Mouse (Mus musculus): ENCODE measurements around the gene Sh3pxd2a. TPM values are rescaled to one million over a fixed set of nuclear protein-coding genes. Genes with fewer than 3 reads are reported as not detected.

Gene Sh3pxd2a
- polyA plus RNA-seq, 1 experiment = 150 TPM

- Histone ChIP-seq H3K4me3 (ENCODE audit: insufficient read depth, low read length) (no peak overlapping the region), H3K27ac (ENCODE audit: insufficient read depth, low read length) (peak overlapping the region; percentile 91)
- TF ChIP-seq CTCF (IDR thresholded peaks at IDR 0.05; ENCODE audit: borderline replicate concordance, insufficient read depth, low read length) = no peak
- no peak for TF ChIP-seq POLR2A (IDR thresholded peaks at IDR 0.05; ENCODE audit: low read depth, low read length)
Observed at GRCm38 (mm10) chr19:47459214-47459613, 5.0 kb downstream of the Sh3pxd2a start.

GRCm38 (mm10) chr19:47458504-47459161 lies 5.6 kb downstream of the Sh3pxd2a start:
- Histone ChIP-seq H3K4me1 (ENCODE audit: control insufficient read depth, insufficient read depth, low read length) (peaks cover 12% of the 10 kb centered on the region), H3K4me3 (ENCODE audit: insufficient read depth, low read length) (no peak overlapping the region), H3K27ac (ENCODE audit: insufficient read depth, low read length) (peak overlapping the region; percentile 80)
- no peak for TF ChIP-seq POLR2A (IDR thresholded peaks at IDR 0.05; ENCODE audit: low read depth, low read length)
- no peak for TF ChIP-seq CTCF (IDR thresholded peaks at IDR 0.05; ENCODE audit: borderline replicate concordance, insufficient read depth, low read length)

More at GRCm38 (mm10) chr19:47459214-47459613, 5.0 kb downstream of the Sh3pxd2a start:
- H3K4me1 ChIP-seq (ENCODE audit: control insufficient read depth, insufficient read depth, low read length) = peaks cover 12% of the 10 kb centered on the region

- Histone ChIP-seq H3K4me1 (ENCODE audit: control insufficient read depth, insufficient read depth, low read length) (peaks cover 12% of the 10 kb centered on the region), H3K4me3 (ENCODE audit: insufficient read depth, low read length) (no peak overlapping the region), H3K27ac (ENCODE audit: insufficient read depth, low read length) (peak overlapping the region; percentile 80)
- TF ChIP-seq CTCF (IDR thresholded peaks at IDR 0.05; ENCODE audit: borderline replicate concordance, insufficient read depth, low read length) (no peak), POLR2A (IDR thresholded peaks at IDR 0.05; ENCODE audit: low read depth, low read length) (no peak)
Observed at GRCm38 (mm10) chr19:47457711-47458503, 6.3 kb downstream of the Sh3pxd2a start.

- peaks cover 12% of the 10 kb centered on the region for H3K4me1 ChIP-seq (ENCODE audit: control insufficient read depth, insufficient read depth, low read length)
Observed at GRCm38 (mm10) chr19:47456021-47456420, 8.2 kb downstream of the Sh3pxd2a start.

GRCm38 (mm10) chr19:47455001-47455755 lies 9.0 kb downstream of the Sh3pxd2a start:
- Histone ChIP-seq H3K4me1 (ENCODE audit: control insufficient read depth, insufficient read depth, low read length) (peaks cover 12% of the 10 kb centered on the region), H3K4me3 (ENCODE audit: insufficient read depth, low read length) (no peak overlapping the region), H3K27ac (ENCODE audit: insufficient read depth, low read length) (no peak overlapping the region)
- no peak for TF ChIP-seq CTCF (IDR thresholded peaks at IDR 0.05; ENCODE audit: borderline replicate concordance, insufficient read depth, low read length)
- TF ChIP-seq POLR2A (IDR thresholded peaks at IDR 0.05; ENCODE audit: low read depth, low read length) = no peak

More at GRCm38 (mm10) chr19:47456021-47456420, 8.2 kb downstream of the Sh3pxd2a start:
- Histone ChIP-seq H3K27ac (ENCODE audit: insufficient read depth, low read length) (no peak overlapping the region), H3K4me3 (ENCODE audit: insufficient read depth, low read length) (no peak overlapping the region)
- no peak for TF ChIP-seq CTCF (IDR thresholded peaks at IDR 0.05; ENCODE audit: borderline replicate concordance, insufficient read depth, low read length)
- no peak for TF ChIP-seq POLR2A (IDR thresholded peaks at IDR 0.05; ENCODE audit: low read depth, low read length)

- peaks cover 12% of the 10 kb centered on the region for H3K4me1 ChIP-seq (ENCODE audit: control insufficient read depth, insufficient read depth, low read length)
- no peak overlapping the region for H3K27ac ChIP-seq (ENCODE audit: insufficient read depth, low read length)
- TF ChIP-seq CTCF (IDR thresholded peaks at IDR 0.05; ENCODE audit: borderline replicate concordance, insufficient read depth, low read length) (no peak), POLR2A (IDR thresholded peaks at IDR 0.05; ENCODE audit: low read depth, low read length) (no peak)
- H3K4me3 ChIP-seq (ENCODE audit: insufficient read depth, low read length) = no peak overlapping the region
Observed at GRCm38 (mm10) chr19:47454167-47455000, 9.8 kb downstream of the Sh3pxd2a start.

GRCm38 (mm10) chr19:47453352-47453751 lies 10.8 kb downstream of the Sh3pxd2a start:
- H3K4me1 ChIP-seq (ENCODE audit: control insufficient read depth, insufficient read depth, low read length) = peaks cover 8% of the 10 kb centered on the region
- H3K4me3 ChIP-seq (ENCODE audit: insufficient read depth, low read length) = no peak overlapping the region
- TF ChIP-seq POLR2A (IDR thresholded peaks at IDR 0.05; ENCODE audit: low read depth, low read length) = no peak
- no peak for TF ChIP-seq CTCF (IDR thresholded peaks at IDR 0.05; ENCODE audit: borderline replicate concordance, insufficient read depth, low read length)
- H3K27ac ChIP-seq (ENCODE audit: insufficient read depth, low read length) = no peak overlapping the region

- TF ChIP-seq CTCF (IDR thresholded peaks at IDR 0.05; ENCODE audit: borderline replicate concordance, insufficient read depth, low read length) = no peak
- no peak for TF ChIP-seq POLR2A (IDR thresholded peaks at IDR 0.05; ENCODE audit: low read depth, low read length)
- peaks cover 1% of the 10 kb centered on the region for H3K4me1 ChIP-seq (ENCODE audit: control insufficient read depth, insufficient read depth, low read length)
Observed at GRCm38 (mm10) chr19:47452682-47453081, 11.5 kb downstream of the Sh3pxd2a start.

GRCm38 (mm10) chr19:47452211-47452610 lies 12.0 kb downstream of the Sh3pxd2a start:
- Histone ChIP-seq H3K4me1 (ENCODE audit: control insufficient read depth, insufficient read depth, low read length) (no peaks in the 10 kb centered on the region), H3K27ac (ENCODE audit: insufficient read depth, low read length) (no peak overlapping the region), H3K4me3 (ENCODE audit: insufficient read depth, low read length) (no peak overlapping the region)
- TF ChIP-seq CTCF (IDR thresholded peaks at IDR 0.05; ENCODE audit: borderline replicate concordance, insufficient read depth, low read length) (no peak), POLR2A (IDR thresholded peaks at IDR 0.05; ENCODE audit: low read depth, low read length) (no peak)

More at GRCm38 (mm10) chr19:47452682-47453081, 11.5 kb downstream of the Sh3pxd2a start:
- Histone ChIP-seq H3K27ac (ENCODE audit: insufficient read depth, low read length) (no peak overlapping the region), H3K4me3 (ENCODE audit: insufficient read depth, low read length) (no peak overlapping the region)
